Mouse (Mus musculus): Measurements from ENCODE around the gene Gm49387. TPM values are rescaled to one million over a fixed set of nuclear protein-coding genes. Genes with fewer than 3 reads are reported as not detected.

The Gm49387 gene
- total RNA-seq, 1 experiment: not detected

GRCm38 (mm10) chr14:31650347-31650746 is 9.7 kb upstream of the Gm49387 start:
- no peaks in the 10 kb centered on the region for H3K4me1 ChIP-seq (ENCODE audit: control insufficient read depth in 2 of 2, insufficient read depth in 2 of 2, low read length in 2 of 2, poor library complexity in 1 of 2)
- no peak for DNase-seq (ENCODE audit: low read depth, low spot score)
- in situ Hi-C loops (cut with MboI; ENCODE audit: low sequenced_read_pairs in 2 of 2, unreplicated experiment in 2 of 2): loop anchor here in 1 of 2 experiments (25.0 kb wide), 1 partner anchor 412 kb away; no protein-coding TSS in a partner anchor
- no peak overlapping the region for H3K4me3 ChIP-seq (ENCODE audit: insufficient read depth in 1 of 2, low read depth in 1 of 2, low read length in 2 of 2, poor library complexity in 1 of 2, severe bottlenecking in 1 of 2)
- no peak overlapping the region for H3K9ac ChIP-seq (ENCODE audit: insufficient read depth, low read depth, low read length, poor library complexity, severe bottlenecking)
- no peaks in the 10 kb centered on the region for H3K36me3 ChIP-seq (ENCODE audit: control insufficient read depth, insufficient read depth, low read length, poor library complexity, severe bottlenecking)
- no peak for TF ChIP-seq CHD2 (IDR thresholded peaks at IDR 0.05; ENCODE audit: low read depth, low read length)
- no peak for TF ChIP-seq HCFC1 (IDR thresholded peaks at IDR 0.05; ENCODE audit: borderline replicate concordance, insufficient read depth, low read length)
- no peak for TF ChIP-seq ZC3H11A (IDR thresholded peaks at IDR 0.05; ENCODE audit: borderline replicate concordance, low read depth, low read length)
- TF ChIP-seq MAFK (IDR thresholded peaks at IDR 0.05; ENCODE audit: insufficient read depth, low read depth, low read length): no peak
- no peak for TF ChIP-seq ZNF384 (IDR thresholded peaks at IDR 0.05; ENCODE audit: low read depth, low read length)
- H3K27ac ChIP-seq (ENCODE audit: insufficient read depth, low read depth, low read length, poor library complexity, severe bottlenecking): no peak overlapping the region
- no peaks in the 10 kb centered on the region for H3K9me3 ChIP-seq (ENCODE audit: control insufficient read depth, insufficient read depth, low read depth, low read length)

DNA sequence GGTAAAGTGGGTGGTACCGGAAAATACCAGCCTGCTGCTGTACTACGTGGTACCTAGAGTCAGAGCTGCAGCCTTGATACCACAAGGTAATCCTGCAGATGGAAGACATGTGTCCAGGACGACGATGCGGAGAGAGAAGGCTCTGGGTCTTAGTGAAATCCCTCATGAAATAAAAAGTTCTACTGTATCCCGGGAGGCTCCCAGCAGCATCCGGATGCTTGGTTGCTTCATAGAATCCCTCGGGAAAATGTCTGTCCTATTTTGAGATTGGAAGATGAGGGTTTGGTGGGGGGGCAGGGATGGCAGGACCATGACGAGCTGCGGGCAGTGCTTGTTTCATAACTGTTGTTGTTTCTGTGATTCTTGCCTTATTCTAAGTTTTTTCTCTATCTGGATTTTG is 7.3 kb upstream of the Gm49387 start:
- TF ChIP-seq ZNF384 (IDR thresholded peaks at IDR 0.05; ENCODE audit: low read depth, low read length) (no peak), HCFC1 (IDR thresholded peaks at IDR 0.05; ENCODE audit: borderline replicate concordance, insufficient read depth, low read length) (no peak), MAFK (IDR thresholded peaks at IDR 0.05; ENCODE audit: insufficient read depth, low read depth, low read length) (no peak), ZC3H11A (IDR thresholded peaks at IDR 0.05; ENCODE audit: borderline replicate concordance, low read depth, low read length) (no peak), CHD2 (IDR thresholded peaks at IDR 0.05; ENCODE audit: low read depth, low read length) (no peak)
- no peak for DNase-seq (ENCODE audit: low read depth, low spot score)
- in situ Hi-C loops (cut with MboI; ENCODE audit: low sequenced_read_pairs in 2 of 2, unreplicated experiment in 2 of 2): loop anchor here in 1 of 2 experiments (10.0 kb wide), 1 partner anchor 427 kb away; no protein-coding TSS in a partner anchor
- H3K4me3 ChIP-seq (ENCODE audit: insufficient read depth in 1 of 2, low read depth in 1 of 2, low read length in 2 of 2, poor library complexity in 1 of 2, severe bottlenecking in 1 of 2): no peak overlapping the region
- H3K9me3 ChIP-seq (ENCODE audit: control insufficient read depth, insufficient read depth, low read depth, low read length): no peaks in the 10 kb centered on the region
- H3K9ac ChIP-seq (ENCODE audit: insufficient read depth, low read depth, low read length, poor library complexity, severe bottlenecking): no peak overlapping the region
- H3K27ac ChIP-seq (ENCODE audit: insufficient read depth, low read depth, low read length, poor library complexity, severe bottlenecking): no peak overlapping the region
- no peaks in the 10 kb centered on the region for H3K4me1 ChIP-seq (ENCODE audit: control insufficient read depth in 2 of 2, insufficient read depth in 2 of 2, low read length in 2 of 2, poor library complexity in 1 of 2)
- H3K36me3 ChIP-seq (ENCODE audit: control insufficient read depth, insufficient read depth, low read length, poor library complexity, severe bottlenecking): no peaks in the 10 kb centered on the region

DNA sequence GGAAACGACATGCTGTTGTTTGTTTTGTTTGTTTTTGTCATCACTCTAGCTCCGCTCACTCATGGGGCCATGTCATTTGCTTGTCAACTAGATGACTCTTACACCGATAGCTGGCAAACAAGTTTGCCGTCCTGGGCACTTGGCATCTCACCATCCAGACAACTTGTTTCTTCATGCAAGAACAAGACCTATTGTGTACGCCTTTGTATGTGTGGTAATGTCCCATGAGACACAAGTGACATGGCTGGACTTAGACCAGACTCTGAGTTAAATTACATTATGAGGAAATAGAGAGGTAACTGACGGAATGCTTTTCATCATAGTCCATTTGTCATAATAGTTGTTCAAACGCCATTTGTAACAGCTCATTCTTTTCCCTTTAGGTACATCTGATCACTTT is 5.2 kb upstream of the Gm49387 start:
- Histone ChIP-seq H3K36me3 (ENCODE audit: control insufficient read depth, insufficient read depth, low read length, poor library complexity, severe bottlenecking) (no peaks in the 10 kb centered on the region), H3K9me3 (ENCODE audit: control insufficient read depth, insufficient read depth, low read depth, low read length) (no peaks in the 10 kb centered on the region), H3K4me3 (ENCODE audit: insufficient read depth in 1 of 2, low read depth in 1 of 2, low read length in 2 of 2, poor library complexity in 1 of 2, severe bottlenecking in 1 of 2) (no peak overlapping the region), H3K27ac (ENCODE audit: insufficient read depth, low read depth, low read length, poor library complexity, severe bottlenecking) (no peak overlapping the region), H3K9ac (ENCODE audit: insufficient read depth, low read depth, low read length, poor library complexity, severe bottlenecking) (no peak overlapping the region), H3K4me1 (ENCODE audit: control insufficient read depth in 2 of 2, insufficient read depth in 2 of 2, low read length in 2 of 2, poor library complexity in 1 of 2) (no peaks in the 10 kb centered on the region)
- TF ChIP-seq HCFC1 (IDR thresholded peaks at IDR 0.05; ENCODE audit: borderline replicate concordance, insufficient read depth, low read length) (no peak), MAFK (IDR thresholded peaks at IDR 0.05; ENCODE audit: insufficient read depth, low read depth, low read length) (no peak), ZC3H11A (IDR thresholded peaks at IDR 0.05; ENCODE audit: borderline replicate concordance, low read depth, low read length) (no peak), ZNF384 (IDR thresholded peaks at IDR 0.05; ENCODE audit: low read depth, low read length) (no peak)
- in situ Hi-C loops (cut with MboI; ENCODE audit: low sequenced_read_pairs in 2 of 2, unreplicated experiment in 2 of 2): loop anchor here in 1 of 2 experiments (10.0 kb wide), 1 partner anchor 429 kb away; no protein-coding TSS in a partner anchor
- DNase-seq (ENCODE audit: low read depth, low spot score): no peak

- no peak overlapping the region for H3K9ac ChIP-seq (ENCODE audit: insufficient read depth, low read depth, low read length, poor library complexity, severe bottlenecking)
- no peak for DNase-seq (ENCODE audit: low read depth, low spot score)
Observed at GRCm38 (mm10) chr14:31644931-31645547, 4.4 kb upstream of the Gm49387 start.

More at GRCm38 (mm10) chr14:31644931-31645547, 4.4 kb upstream of the Gm49387 start:
- Histone ChIP-seq H3K4me3 (ENCODE audit: insufficient read depth in 1 of 2, low read depth in 1 of 2, low read length in 2 of 2, poor library complexity in 1 of 2, severe bottlenecking in 1 of 2) (no peak overlapping the region), H3K36me3 (ENCODE audit: control insufficient read depth, insufficient read depth, low read length, poor library complexity, severe bottlenecking) (no peaks in the 10 kb centered on the region), H3K4me1 (ENCODE audit: control insufficient read depth in 2 of 2, insufficient read depth in 2 of 2, low read length in 2 of 2, poor library complexity in 1 of 2) (peaks cover 3% of the 10 kb centered on the region in 2 experiments; a peak in 2 of 4 replicates), H3K9me3 (ENCODE audit: control insufficient read depth, insufficient read depth, low read depth, low read length) (no peaks in the 10 kb centered on the region), H3K27ac (ENCODE audit: insufficient read depth, low read depth, low read length, poor library complexity, severe bottlenecking) (no peak overlapping the region)
- in situ Hi-C loops (cut with MboI; ENCODE audit: low sequenced_read_pairs in 2 of 2, unreplicated experiment in 2 of 2): loop anchor here in 1 of 2 experiments (10.0 kb wide), 1 partner anchor 430 kb away; no protein-coding TSS in a partner anchor
- TF ChIP-seq CHD2 (IDR thresholded peaks at IDR 0.05; ENCODE audit: low read depth, low read length) (no peak), ZC3H11A (IDR thresholded peaks at IDR 0.05; ENCODE audit: borderline replicate concordance, low read depth, low read length) (peak; percentile 40), HCFC1 (IDR thresholded peaks at IDR 0.05; ENCODE audit: borderline replicate concordance, insufficient read depth, low read length) (no peak), MAFK (IDR thresholded peaks at IDR 0.05; ENCODE audit: insufficient read depth, low read depth, low read length) (no peak), ZNF384 (IDR thresholded peaks at IDR 0.05; ENCODE audit: low read depth, low read length) (no peak)
